Mouse (Mus musculus): ENCODE results near the gene Hist1h2an. TPM values are rescaled to one million over a fixed set of nuclear protein-coding genes. Genes with fewer than 3 reads are reported as not detected.

Gene Hist1h2an
- total RNA-seq, 2 experiments from 2014 or later, result not detected

DNA sequence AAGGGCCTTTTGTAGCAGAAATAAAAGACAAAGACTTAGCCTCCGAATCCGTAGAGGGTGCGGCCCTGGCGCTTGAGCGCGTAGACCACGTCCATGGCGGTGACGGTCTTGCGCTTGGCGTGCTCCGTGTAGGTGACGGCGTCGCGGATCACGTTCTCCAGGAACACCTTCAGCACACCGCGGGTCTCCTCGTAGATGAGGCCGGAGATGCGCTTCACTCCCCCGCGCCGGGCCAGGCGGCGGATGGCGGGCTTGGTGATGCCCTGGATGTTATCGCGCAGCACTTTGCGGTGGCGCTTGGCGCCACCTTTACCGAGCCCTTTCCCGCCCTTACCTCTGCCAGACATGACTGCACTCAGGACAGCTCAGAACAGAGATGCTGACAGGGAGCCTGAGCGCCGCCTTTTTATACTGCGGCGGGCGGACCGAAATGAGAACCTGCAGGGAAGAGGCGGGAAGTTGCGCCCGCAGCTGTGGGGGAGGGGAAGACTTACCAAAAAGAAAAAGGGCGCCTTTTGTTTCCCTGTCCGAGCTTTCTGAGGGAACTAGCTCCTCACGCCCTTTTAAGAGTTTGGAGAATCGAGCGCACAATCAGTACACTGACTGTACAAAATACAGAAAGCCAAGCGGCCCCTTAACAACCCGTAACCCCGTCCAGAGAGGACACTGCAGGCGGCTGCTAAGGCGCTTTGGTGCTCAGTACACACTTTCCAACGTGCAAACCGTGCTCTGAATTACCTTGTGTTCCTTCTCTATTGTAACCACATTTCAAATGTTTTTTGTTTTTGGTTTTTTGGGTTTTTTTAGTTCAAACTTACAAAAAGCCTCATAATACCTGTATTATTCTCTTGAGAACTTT lies 36.6 kb downstream of the Hist1h2an start, which contains the start of gene Hist1h4k:
TSS of gene Hist1h4k (minus strand) at position 347 of the 859 bp plus-strand sequence.
- intact Hi-C loops (cut with DNase I), result loop anchor here (1.0 to 5.0 kb wide), 3 partner anchors 16 to 36 kb away; partner anchors contain the start of genes Hist1h2ai, Hist1h2an, Hist1h2bl and Hist1h2bp
- peak; percentile 94 for DNase-seq (ENCODE audit: low spot score in 2 of 2)

DNA sequence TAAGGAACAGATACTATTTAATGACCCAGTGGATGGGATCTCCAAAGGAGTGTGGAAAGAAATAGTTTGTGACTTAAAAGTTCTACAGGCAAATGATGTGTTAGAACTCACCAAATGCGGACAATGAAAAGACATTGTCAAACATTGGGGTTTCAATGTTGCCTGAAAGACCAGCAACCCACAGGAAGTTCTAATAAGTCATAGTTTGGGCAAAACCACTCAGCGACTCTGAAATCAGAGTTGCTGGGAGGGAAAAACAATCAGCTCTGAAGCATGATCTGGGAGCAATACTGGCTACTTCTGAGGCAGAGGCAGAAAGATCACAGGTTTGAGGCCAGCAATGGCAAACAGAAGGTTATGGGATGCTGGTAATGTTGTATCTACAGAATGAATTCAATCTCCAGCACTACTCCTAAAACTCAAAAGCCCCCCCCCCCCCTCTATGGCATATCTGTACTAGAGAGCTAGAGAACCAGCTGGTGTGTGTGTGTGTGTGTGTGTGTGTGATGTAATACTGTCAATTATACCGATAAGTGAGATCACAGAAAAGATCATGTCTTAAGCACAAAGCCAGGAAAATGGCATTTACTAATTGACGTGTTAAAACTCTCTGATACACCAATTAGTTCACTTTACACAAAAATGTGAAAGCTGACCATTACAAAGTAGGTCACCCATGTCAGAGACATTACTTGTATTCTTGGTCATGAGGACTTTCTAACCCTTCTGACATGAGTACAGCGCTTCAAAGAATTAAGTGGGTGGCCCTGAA lies 37.4 kb downstream of the Hist1h2an start:
- no peak for DNase-seq (ENCODE audit: low spot score in 2 of 2)
- intact Hi-C loops (cut with DNase I), result loop anchor here (2.0 to 5.0 kb wide), 2 partner anchors 32 to 37 kb away; partner anchors contain the start of genes Hist1h2ai, Hist1h2an, Hist1h2bl and Hist1h2bp

- DNase-seq (ENCODE audit: low spot score in 2 of 2), result no peak
- intact Hi-C loops (cut with DNase I), result no loop called here
Observed at GRCm38 (mm10) chr13:21745006-21745405, 42.0 kb downstream of the Hist1h2an start.

Small RNA genes within 50 kb of the gene (microRNA-seq; reads per million reads assigned to microRNA genes)
- gene Gm19658 (not detected), gene Gm44346 (not detected), gene Gm44454 (not detected), gene Gm44466 (not detected)

Other genes with a start within 250 kb of the Hist1h2an start
- not detected for gene Olfr1366, start 244.4 kb downstream of the Hist1h2an start, total RNA-seq (2021)
- not detected for gene Olfr1535, start 227.3 kb downstream of the Hist1h2an start, total RNA-seq (2021)
- not detected for gene Olfr1364, start 205.5 kb downstream of the Hist1h2an start, total RNA-seq (2021)
- gene Olfr1362, start 173.2 kb downstream of the Hist1h2an start, total RNA-seq (2021), result not detected
- not detected for gene Olfr11, start 144.7 kb downstream of the Hist1h2an start, total RNA-seq (2021)
- not detected for gene Olfr1361, start 123.8 kb downstream of the Hist1h2an start, total RNA-seq (2021)
- not detected for gene Olfr1360, start 109.8 kb downstream of the Hist1h2an start, total RNA-seq (2021)
- gene Olfr1359, start 89.1 kb downstream of the Hist1h2an start, total RNA-seq (2021), result not detected
- 10 to 100 TPM; 25.8 to 35.2 TPM for gene Hist1h2bl, start 71.1 kb downstream of the Hist1h2an start, total RNA-seq (2021)
- 10 to 100 TPM; 26.5 to 66.3 TPM for gene Hist1h2ai, start 70.8 kb downstream of the Hist1h2an start, total RNA-seq (2021)
- 10 to 100 TPM; 73.2 to 76.4 TPM for gene Hist1h3h, start 69.6 kb downstream of the Hist1h2an start, total RNA-seq (2021)
- 1 to 10 TPM; 4.0 to 5.5 TPM for gene Hist1h2bm, start 65.2 kb downstream of the Hist1h2an start, total RNA-seq (2021)
- 10 to 100 TPM; 16.7 to 20.3 TPM for gene Hist1h4j, start 52.2 kb downstream of the Hist1h2an start, total RNA-seq (2021)
- 100 to 1,000 TPM; 409 to 465 TPM for gene Hist1h4k, start 36.7 kb downstream of the Hist1h2an start, total RNA-seq (2021)
- 10 to 100 TPM; 14.8 to 15.0 TPM for gene Hist1h2ak, start 33.4 kb downstream of the Hist1h2an start, total RNA-seq (2021)
- gene Hist1h2bn, start 33.1 kb downstream of the Hist1h2an start, total RNA-seq (2021), result 10 to 100 TPM in 1 of 2 experiments, 1 to 10 TPM in 1; 8.2 to 10.1 TPM
- 10 to 100 TPM in 1 of 2 experiments, 1 to 10 TPM in 1; 8.2 to 10.1 TPM for gene Hist1h1b, start 6.6 kb downstream of the Hist1h2an start, total RNA-seq (2021)
- gene Hist1h3i, start 3.8 kb downstream of the Hist1h2an start, total RNA-seq (2021), result 10 to 100 TPM; 55.4 to 73.3 TPM
- 1 to 10 TPM; 8.0 to 8.4 TPM for gene Hist1h2bp, start 243 bp upstream of the Hist1h2an start, total RNA-seq (2021)
- gene Hist1h2bq, start 23.0 kb upstream of the Hist1h2an start, total RNA-seq (2021), result 10 to 100 TPM; 36.0 to 39.3 TPM
- 10 to 100 TPM; 12.4 to 22.5 TPM for gene Hist1h2ao, start 23.2 kb upstream of the Hist1h2an start, total RNA-seq (2021)
- 100 to 1,000 TPM; 258 to 294 TPM for gene Hist1h4m, start 24.5 kb upstream of the Hist1h2an start, total RNA-seq (2021)
- gene Hist1h4n, start 45.0 kb upstream of the Hist1h2an start, total RNA-seq (2021), result 10 to 100 TPM; 21.3 to 23.4 TPM
- 10 to 100 TPM; 20.2 to 20.7 TPM for gene Hist1h2ap, start 46.3 kb upstream of the Hist1h2an start, total RNA-seq (2021)
- 10 to 100 TPM; 35.5 to 38.8 TPM for gene Hist1h2br, start 46.5 kb upstream of the Hist1h2an start, total RNA-seq (2021)
- gene Zfp184, start 157.9 kb upstream of the Hist1h2an start, total RNA-seq (2021), result 1 to 10 TPM; 3.7 to 4.2 TPM
- gene Pom121l2, start 194.0 kb upstream of the Hist1h2an start, total RNA-seq (2021), result not detected
- gene Prss16, start 222.5 kb upstream of the Hist1h2an start, total RNA-seq (2021), result 1 to 10 TPM in 1 of 2 experiments, under 1 TPM in 1; 0.34 to 1.1 TPM
- 10 to 100 TPM; 24.6 to 42.5 TPM for gene Hist1h2ah, start 248.3 kb upstream of the Hist1h2an start, total RNA-seq (2021)
- gene Hist1h2bk, start 248.7 kb upstream of the Hist1h2an start, total RNA-seq (2021), result 10 to 100 TPM; 13.0 to 13.3 TPM

Measured in left cerebral cortex, postnatal 36 days (tissue).